Mouse (Mus musculus): ENCODE data around the gene Ap1s1.

DNA sequence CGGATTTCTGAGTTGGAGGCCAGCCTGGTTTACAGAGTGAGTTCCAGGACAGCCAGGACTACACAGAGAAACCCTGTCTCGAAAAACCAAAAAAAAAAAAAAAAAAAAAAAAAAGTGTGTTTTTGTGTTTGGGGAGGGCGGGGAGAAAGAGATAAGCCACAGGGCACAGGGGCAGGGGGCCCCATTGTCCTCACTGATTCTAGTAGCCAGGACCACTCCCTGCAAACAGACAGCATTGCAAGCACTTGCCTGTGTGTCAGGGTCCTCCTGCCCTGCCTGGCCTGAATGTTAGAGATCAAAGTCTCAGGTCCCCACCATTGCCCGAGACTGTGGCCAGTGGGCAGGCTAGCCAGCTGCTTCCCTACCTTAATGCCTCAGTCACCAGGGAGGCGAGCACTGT lies 46.5 kb downstream of the Ap1s1 start:
- TF ChIP-seq CTCF (IDR thresholded peaks at IDR 0.05; ENCODE audit: insufficient read depth, low read length) (no peak), POLR2A (IDR thresholded peaks at IDR 0.05; ENCODE audit: borderline replicate concordance, extremely low read depth, low read depth, low read length) (no peak)

Measured in lung, adult 2 months (tissue).